Mouse (Mus musculus): ENCODE data around the gene Atxn7l3b.
"Not testable (repeated sequence)": the region's sequence is repeated elsewhere in the genome, so short reads cannot be mapped to it uniquely, and the experiment has no call there.

Gene Atxn7l3b

DNA sequence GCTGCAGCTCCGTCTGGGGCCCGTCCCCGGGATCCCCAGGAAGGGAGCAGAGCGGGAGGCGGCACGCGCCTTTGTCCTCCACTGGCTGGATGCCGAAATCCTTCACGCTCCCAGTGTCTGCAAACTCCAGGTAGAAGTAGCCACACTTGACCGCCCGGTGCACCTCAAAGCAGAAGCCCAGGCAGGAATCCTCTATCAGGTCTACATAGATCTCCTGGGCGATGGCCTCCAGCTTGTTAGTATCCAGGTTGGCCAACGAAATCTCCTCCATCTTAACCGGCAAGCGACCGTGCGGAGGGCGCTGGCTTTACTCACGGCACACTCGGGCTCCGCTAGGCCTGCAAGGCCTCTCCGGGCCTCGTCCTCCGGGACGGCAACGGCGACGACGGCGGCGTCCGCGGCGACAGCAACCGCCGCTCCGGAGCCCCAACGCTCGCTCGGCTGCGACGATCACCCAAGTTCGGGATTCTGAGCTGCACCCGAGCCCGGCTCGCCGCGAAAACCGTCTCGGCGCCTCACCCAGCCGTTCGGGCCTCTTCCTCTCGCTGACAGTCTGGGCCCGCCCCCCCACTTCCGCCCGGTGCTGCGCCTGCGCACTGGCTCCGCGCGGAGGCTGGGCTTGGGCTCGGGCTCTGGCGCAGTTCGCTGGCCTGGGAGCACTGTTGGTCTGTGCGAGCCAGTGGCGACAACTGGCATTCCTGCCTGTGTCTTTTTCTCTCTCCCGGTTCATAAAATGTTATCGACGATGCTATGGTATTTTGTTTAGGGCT lies at the start of gene Atxn7l3b:
Gene Atxn7l3b, minus strand, starts transcription at position 550 of the 770 bp plus-strand sequence.
- peak; percentile 96 for DNase-seq

DNA sequence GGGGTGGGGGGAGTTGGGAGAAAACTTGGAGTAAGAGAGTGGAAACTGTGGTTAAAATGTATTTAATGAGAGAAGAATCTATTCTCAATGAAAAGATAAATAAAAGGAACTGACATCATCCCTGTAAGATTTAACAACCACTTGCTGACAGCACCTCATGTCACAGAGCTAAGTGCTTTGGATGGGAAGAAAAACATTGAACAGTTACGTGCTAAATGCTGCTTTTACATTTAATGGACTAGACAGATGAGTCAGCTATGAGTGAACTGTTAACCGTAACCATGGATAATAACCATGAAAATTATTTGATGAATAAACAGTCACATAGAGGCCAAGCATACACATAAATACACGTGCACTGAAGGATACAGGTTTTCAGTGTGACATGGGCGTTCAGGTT lies 48.8 kb upstream of the Atxn7l3b start:
- DNase-seq: no peak

DNA sequence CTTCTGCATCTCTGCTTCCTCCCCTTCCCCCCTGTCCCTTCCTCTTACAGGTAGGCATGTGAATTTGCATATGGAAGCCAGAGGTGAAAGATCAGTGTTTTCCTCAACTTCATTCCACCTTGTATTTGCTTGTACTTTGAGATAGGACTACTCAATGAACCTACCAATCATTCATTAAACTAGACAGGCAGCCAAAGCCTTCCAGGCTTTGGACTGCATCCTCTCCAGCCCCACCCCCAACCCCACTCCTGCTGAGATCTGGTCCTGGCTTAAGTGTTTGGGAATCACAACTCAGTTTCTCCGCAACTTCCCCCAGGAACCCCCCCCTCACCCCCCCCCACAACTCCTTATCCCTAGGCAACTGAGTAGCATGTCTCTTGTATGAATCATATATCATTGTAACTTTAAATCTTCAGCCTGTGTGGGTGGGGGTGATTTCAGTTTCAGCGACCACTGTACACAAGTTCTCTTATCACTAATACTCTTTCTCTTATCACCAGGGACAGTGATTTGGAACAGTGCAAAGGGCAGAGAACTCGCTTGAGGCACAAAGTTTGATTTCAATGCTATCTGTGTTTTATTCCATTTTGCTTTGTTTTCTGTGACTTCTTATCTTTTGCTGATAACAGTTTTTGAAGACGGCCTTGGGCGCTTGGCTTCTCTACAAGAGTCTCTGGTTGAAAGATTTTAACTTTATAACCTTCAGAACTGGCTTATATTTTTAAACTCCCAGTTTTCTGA lies 44.7 kb upstream of the Atxn7l3b start:
- DNase-seq: no peak

DNA sequence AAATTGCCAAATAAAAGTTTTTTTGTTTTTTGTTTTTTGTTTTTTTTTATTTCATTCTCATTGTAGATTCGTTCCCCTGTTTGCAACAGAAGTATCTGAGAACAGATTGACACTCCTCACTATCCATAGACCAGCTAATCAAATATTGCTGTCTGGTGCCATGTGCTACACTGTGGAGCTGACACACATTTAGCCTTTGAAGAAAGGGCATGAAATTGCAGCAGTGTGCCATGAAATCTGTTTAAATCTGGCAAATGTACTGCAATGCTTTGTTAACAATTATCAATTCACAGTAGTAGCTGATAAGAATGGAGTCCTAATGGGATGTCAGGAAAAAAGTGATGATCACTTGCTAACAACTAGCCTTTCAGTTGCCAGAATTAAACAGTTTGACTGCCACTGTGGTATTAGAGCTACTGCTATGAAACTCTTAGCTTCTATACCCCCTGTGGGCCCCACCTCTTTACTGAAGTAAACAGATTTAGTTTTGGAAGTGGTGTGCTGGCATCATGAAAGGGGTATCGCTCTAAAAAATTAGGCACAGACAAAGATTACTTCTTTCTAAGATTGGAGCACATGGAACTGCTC lies 41.3 kb upstream of the Atxn7l3b start:
- no peak for DNase-seq

DNA sequence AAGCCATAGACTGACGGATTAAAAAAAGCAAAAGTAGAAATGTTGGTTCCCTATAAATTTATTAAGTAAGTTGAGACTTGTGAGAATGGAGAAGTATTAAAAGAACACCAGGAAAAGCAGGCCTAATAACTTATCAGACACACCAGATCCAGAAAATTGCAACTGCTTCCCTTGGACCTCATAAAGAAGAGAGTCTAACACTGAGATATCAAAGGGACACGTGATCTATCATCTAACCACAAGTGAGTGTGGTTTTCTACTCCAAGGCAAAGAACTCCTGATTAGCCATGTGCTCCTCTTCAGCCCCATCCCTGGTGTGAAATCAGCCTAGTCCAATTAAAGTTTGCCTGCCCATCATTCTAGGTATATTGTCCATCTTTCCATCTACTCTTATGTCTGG lies 38.8 kb upstream of the Atxn7l3b start:
- no peak for DNase-seq

DNA sequence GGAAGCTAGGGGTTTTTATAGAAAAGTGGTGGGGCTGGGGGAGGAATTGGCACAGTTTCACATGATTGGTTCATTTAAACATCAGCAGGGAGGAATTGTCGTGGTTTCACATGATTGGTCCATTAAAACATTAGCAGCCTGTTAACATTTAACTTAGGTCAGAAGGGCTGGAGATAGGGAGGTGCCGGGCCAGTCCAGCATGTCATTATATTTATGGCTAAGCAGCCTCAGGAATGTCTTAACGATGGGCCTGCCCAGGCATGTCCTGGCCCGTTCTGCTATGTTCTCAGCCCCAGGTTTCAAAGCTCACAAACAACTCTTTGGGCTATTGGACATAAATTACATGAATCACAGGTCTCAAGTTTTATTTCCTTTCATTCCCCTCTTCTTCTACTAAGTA lies 33.4 kb upstream of the Atxn7l3b start:
- not testable (repeated sequence) for DNase-seq

DNA sequence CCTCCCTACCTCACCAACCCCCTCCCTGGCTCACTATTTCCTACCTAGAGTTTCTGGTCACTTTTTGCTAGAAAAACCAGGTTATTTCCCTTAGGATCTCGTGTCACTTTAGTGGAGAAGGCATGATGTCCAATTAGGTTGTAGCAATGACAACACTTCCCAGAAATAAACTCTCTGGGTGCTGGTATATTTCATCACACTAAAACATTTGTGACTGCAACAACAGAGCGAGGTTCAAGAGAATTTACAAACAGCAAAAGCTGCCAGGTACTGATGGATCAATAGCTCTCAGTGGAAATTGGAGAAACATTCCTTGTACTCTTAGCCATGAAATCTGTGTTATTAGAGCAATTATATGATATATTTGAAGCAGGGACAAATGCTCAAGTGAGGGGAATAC lies 25.3 kb upstream of the Atxn7l3b start:
- no peak for DNase-seq

DNA sequence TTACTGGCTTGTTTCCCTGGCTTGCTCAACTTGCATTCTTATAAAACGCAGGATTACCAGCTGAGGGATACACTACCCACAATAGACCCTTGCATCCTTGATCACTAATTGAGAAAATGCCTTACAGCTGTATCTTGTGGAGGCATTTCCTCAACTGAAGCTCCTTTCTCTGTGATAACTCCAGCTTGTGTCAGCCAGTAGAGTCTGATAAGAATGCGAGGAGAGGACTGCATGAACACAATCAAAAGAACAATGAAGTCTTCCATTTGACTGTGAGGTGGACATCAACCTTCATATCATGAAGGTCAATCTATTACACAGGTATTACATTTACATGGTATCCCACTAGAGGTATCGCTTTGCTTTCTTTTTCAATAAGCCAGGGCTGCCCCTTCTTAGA lies 19.7 kb upstream of the Atxn7l3b start:
- DNase-seq: no peak

DNA sequence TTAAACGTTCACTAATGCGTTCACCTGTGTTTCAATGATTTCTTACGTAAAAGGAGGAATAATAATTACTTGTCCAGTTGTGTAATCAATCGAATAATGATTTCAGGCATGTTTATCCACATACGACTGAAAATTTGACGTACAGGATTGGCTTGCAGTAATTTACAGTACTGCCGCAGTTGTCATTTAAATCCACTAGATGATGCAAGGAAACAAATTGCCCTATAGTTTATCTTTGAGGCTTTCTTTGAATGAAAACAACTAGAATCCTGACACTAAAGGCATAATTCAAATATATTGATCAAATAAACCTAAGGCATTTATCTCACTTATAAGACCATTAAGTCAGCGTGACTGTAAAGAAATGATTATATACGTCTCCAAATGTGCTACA lies 418 bp upstream of the Atxn7l3b start:
- DNase-seq: no peak

DNA sequence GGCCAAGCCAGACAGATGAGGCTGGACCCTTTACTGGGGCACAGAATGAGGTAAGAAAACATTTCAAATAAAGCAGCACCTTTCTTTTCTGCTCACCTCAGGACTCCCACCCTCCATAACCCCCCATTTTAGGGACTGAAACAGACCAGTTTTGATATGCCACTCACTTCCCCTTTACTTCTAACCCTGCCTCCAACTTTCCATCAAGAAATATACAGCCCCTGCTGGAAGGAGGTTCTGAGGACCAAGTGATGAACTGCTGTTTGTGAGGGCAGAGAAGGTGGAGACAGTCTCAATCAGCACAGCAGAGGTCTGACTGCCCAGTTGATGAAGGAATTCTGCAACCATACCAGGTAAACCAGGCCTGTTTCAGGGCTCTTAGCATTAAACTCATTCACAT lies 1.8 kb downstream of the Atxn7l3b start:
- DNase-seq: no peak

DNA sequence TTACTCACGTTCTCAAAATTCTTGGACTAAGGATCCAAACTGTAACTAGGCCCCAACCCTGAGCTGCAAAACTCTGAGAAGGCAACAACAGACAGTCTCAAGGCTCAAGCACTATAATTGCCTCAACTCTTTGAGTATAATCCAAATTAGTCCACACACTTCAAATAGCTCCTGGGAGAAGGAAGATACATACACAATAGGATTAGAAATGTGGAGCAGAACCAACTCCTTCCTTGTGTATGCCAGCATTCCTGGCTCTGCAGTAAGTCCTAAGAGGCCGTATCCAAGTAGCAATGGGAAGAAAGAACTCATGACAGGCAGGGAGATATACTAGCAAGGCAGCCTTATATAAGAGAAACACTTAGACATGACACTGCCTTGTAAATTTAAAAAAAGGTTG lies 2.5 kb downstream of the Atxn7l3b start:
- no peak for DNase-seq

DNA sequence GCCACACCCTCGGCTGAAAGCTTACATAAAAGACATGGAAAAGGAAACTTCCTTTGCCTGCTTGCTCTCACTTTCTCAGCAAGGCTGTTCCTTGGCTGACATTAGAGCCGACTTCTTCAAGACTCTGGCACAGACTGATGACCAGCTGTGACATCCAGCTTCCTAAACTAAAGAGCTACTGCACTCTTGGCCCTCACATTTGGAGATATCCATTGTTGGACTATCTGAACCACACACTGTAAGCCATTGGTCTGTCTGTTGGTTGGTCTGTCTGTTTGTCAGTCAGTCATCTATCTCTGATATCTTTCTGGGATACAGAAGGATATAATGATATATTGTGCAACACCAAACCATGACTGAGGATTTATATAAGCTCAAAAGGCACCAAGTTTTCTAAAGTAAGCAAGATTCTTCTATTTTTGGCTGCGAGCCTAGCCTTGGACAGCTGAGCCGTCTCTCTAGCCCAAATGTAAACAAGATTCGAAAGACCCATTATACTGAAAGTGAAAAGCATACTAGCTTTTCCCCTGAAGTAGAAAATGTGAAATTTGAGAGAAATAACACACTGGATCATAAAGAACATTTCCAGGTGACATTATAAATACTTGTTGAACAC lies 12.1 kb downstream of the Atxn7l3b start:
- DNase-seq: no peak

DNA sequence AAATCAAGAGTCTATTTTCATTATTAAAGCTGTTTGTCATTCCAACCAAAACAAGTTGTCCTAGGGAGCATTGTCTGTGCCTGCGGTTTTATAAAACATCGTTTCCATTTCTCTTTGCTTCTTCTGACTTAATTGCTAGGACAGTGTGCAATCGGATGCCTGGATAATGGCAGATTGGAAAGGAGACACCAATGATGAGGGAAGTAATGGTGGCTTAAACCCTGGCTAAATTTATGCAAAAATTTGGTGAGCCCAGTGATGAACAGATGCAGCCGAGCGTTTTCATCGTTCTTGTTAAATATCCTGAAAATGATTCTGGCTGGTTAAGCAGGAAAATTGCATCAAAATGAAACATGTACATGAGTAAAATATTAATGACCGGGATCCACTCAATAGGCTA lies 28.6 kb downstream of the Atxn7l3b start:
- DNase-seq: no peak

DNA sequence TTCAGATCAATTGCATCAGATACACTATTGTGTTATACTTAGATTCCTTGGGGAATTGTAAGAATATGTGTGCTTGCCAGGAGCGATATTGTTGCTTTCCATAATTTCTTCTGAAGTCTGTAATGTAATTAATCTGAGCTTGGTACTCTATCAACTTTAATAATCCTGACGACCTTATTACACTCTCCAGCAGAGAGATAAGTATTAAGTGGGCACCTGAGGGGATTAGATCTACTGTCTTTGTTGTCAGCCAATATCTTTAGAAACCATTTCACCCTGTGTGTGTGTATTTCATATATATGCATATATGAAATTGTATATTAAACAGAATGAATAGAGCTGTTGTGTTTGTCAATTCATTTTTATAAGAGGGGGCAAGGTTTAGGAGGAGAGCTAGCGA lies 29.0 kb downstream of the Atxn7l3b start:
- DNase-seq: no peak

DNA sequence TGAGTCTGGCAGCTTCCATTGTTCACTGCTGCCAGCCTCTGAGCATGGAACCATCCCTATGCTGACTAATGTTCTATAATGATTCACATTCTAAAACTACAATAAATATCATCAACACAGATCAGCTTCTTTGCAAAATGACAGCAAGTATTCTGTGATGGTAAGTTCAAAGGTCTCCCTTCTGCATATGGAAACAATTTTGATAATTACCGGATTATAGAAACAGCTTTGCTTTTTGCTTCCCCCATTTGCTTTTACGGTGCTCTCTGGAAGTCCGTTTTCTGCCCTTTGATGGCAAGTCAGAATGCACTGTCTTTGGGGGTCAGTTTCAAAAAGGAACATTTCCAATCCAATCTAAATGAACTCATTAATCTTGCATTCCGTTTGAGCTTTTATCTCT lies 32.2 kb downstream of the Atxn7l3b start:
- DNase-seq: no peak

DNA sequence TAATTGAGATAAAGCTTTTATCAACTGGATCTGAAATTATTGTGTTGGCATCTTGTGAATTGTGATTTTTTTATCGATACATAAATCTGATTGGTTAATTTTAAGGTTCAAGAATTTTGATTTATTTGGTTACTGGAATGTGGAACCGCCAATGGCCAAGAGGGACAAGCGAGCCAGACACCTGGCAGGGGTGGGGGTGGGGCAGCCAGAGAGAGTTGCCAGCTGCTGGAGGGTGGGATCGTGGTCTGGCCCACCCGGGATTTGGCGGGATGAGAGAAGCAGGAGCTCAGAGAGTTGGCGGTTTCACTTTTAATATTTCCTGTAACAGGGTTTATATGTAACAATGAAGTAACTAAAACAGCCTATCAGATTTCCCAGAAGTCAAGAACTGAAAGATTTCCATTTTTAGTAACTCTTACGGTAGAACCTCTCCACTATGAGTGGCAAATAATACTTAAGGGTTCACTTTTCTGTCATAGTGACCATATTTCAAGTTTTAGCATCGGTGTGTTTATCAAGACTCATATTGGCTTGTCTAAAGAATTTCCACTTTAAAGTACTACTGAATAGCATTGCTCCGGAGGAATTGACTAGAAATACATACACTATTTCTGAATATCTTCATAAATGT lies 35.1 kb downstream of the Atxn7l3b start:
- no peak for DNase-seq

DNA sequence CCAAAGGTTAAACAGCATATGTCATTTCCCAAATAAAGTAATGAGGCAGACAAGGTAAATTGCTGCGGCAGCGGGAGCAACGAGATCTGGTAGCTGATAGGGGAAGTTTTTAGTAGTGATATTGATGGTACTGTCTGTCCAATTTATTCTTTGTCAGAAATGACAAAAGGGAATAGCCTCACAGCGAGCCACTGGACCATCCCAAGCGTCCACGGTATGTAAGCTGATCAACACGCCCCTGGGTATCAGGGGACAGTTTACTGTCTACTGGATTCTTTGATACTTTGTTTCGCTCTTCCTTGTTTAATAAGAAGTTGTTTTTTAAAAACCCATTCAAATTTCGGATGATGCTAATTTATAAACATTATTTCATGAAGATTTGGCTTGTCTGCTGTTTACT lies 44.7 kb downstream of the Atxn7l3b start:
- DNase-seq: no peak

DNA sequence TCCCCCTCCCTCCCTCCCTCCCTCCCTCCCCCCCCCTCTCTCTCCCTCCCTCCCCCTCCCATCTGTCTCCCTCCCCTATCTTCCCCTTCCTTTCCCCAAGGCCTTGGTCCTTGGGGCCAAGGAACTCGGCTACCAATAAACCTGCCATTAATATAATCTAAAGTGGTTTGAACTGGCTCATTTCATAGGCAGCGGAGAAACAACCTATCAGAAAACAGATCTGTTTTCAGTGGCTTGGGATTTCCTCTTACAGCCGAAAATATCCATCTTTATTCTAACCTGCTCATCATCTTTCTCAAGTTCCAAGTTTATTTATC lies 45.2 kb downstream of the Atxn7l3b start:
- no peak for DNase-seq

DNA sequence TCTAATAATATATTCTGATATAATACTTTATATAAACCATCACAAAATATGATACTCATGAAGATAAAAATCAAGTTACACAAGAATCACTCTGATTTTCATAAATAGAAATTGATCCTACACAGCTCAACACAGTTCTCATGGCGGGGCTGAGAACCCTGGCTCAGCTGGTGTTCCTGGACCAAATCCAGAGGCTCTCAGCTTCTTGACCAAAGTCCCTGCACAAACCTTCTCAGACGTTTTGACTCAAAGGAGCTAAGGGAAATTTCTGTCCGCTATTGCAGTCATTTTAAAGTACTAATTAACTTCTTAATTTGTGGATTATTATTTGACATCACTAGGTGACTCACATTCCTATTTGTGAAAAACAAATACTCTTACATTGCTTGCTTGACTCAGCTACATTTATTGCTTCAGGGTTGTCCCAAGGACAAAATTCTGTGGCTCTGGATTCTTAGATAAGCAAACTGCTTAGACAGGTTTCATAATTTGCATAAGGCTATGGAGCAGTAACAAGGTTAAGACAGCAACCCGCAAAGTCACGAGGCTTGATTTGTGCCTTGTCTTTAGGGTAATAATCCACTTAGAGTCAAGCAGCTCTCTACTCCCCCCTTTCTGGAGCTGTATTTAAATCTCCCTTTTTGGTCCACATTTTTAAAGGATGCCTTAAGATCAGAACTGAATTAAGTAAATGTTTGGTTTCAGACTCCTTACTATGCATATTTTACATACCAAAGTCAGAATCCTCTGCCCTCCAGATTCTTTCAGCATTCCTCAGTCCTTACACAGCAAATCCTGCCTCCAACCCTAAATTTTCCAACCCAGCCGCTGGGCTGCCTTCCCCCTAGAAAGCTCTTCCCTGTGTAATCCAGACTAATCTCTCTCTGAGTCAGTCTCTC lies 45.8 kb downstream of the Atxn7l3b start:
- DNase-seq: no peak

DNA sequence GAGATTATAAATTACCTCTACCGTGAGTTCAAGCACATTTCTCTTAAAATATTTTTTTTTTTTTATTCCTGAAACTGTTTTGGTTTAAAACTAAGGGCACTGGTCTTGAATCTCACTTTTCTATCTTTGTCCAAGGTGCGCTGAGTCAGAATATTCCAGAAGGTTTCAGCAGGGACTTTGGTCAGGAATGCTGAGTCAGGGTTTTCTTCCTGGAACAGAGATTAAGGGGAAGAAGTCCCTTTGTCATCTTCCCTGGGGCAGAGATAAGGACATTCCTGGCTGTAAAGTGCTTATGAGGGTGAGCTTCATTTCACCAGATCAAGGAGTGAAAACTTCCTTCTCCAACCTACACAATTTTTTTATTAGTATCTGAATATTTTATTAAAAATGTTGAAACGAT lies 46.7 kb downstream of the Atxn7l3b start:
- DNase-seq: no peak

DNA sequence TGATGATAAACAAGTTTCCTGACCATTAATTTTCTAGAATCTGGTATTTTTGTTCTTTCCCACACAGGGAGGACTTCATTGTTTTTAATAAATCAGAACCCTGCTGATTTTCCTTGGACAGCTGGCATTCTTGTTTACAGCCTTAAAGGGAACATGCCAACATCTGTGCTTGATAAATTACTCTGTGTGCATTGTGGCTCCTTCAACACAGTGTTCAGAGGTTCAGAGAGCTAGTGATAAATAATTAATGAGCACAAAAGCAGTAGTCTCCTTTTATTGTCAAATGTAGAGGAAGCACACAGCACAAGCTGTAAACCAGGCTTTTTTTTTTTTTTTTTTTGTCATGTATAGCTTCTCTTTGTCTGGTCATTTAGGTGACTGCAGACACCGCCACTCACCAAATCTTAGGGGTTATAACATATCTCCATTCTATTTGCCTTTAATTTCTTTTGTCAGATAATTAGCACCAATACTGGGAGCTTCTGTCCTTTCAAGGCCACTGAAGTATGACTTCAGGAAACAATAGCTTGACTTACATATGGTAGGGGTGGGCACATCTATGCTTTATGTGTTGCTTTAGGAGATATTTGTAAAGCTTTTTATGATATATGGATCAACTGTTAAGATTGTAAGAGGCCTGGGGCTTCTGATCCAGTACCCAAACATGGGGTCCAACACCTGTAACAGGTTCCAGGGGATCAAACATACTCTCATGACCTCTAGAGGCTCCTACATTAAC lies 52.0 kb downstream of the Atxn7l3b start:
- no peak for DNase-seq
